Mouse (Mus musculus) G1E-ER4 (cell line): ENCODE data around the gene Lcn11. TPM values are rescaled to one million over a fixed set of nuclear protein-coding genes. Genes with fewer than 3 reads are reported as not detected.
"Not testable (repeated sequence)": the region's sequence is repeated elsewhere in the genome, so short reads cannot be mapped to it uniquely, and the experiment has no call there.

ENCODE experiments used
- GATA1 ChIP-seq: IDR thresholded peaks from one replicate; pipeline ENCODE4 v1.8.0; 2012; ENCODE audit warnings: low read length, inconsistent platforms
- polyA plus RNA-seq: library from polyadenylated mRNA; stranded (reverse); fragments of >175 nt; gene quantifications from 2 replicates; pipeline ENCODE4 v1.2.3, GENCODE M21; 2012

Gene Lcn11
- polyA plus RNA-seq: not detected in 2 replicates

- no peak for TF ChIP-seq GATA1
Measured at GRCm38 (mm10) chr2:25776717-25777116, at the start of gene Lcn11. TSS of gene Lcn11 (plus strand) at chr2:25777017.

- TF ChIP-seq GATA1: no peak
Measured at GRCm38 (mm10) chr2:25733199-25733930, 43.5 kb upstream of the Lcn11 start.

GRCm38 (mm10) chr2:25736709-25737108 lies 40.1 kb upstream of the Lcn11 start, which contains the start of gene Obp2b:
TSS of gene Obp2b (plus strand) at chr2:25737009.
- TF ChIP-seq GATA1: not testable (repeated sequence)

GRCm38 (mm10) chr2:25741671-25742070 lies 35.1 kb upstream of the Lcn11 start:
- no peak for TF ChIP-seq GATA1

- TF ChIP-seq GATA1: no peak
Measured at GRCm38 (mm10) chr2:25754201-25754600, 22.6 kb upstream of the Lcn11 start.

- TF ChIP-seq GATA1: no peak
Measured at GRCm38 (mm10) chr2:25758064-25758625, 18.7 kb upstream of the Lcn11 start.

- no peak for TF ChIP-seq GATA1
Measured at GRCm38 (mm10) chr2:25765269-25765668, 11.5 kb upstream of the Lcn11 start, which contains the start of gene Lcn3. TSS of gene Lcn3 (plus strand) at chr2:25765569.

- no peak for TF ChIP-seq GATA1
Measured at GRCm38 (mm10) chr2:25767764-25768163, 9.1 kb upstream of the Lcn11 start.

GRCm38 (mm10) chr2:25773507-25773906 lies 3.3 kb upstream of the Lcn11 start:
- TF ChIP-seq GATA1: no peak

GRCm38 (mm10) chr2:25774640-25775039 lies 2.2 kb upstream of the Lcn11 start:
- no peak for TF ChIP-seq GATA1

- TF ChIP-seq GATA1: no peak
Measured at GRCm38 (mm10) chr2:25775991-25776390, 826 bp upstream of the Lcn11 start.

GRCm38 (mm10) chr2:25779076-25779475 lies 2.3 kb downstream of the Lcn11 start:
- no peak for TF ChIP-seq GATA1

GRCm38 (mm10) chr2:25780921-25781320 lies 4.1 kb downstream of the Lcn11 start:
- no peak for TF ChIP-seq GATA1

- TF ChIP-seq GATA1: no peak
Measured at GRCm38 (mm10) chr2:25781957-25782356, 5.1 kb downstream of the Lcn11 start, which contains the start of gene Gm13539. TSS of gene Gm13539 (plus strand) at chr2:25782257.

- no peak for TF ChIP-seq GATA1
Measured at GRCm38 (mm10) chr2:25785573-25786322, 8.9 kb downstream of the Lcn11 start.

- no peak for TF ChIP-seq GATA1
Measured at GRCm38 (mm10) chr2:25789092-25789491, 12.3 kb downstream of the Lcn11 start.

GRCm38 (mm10) chr2:25797635-25798034 lies 20.8 kb downstream of the Lcn11 start:
- TF ChIP-seq GATA1: no peak
